Mouse (Mus musculus) neural tube, embryonic 10.5 days (tissue): ENCODE measurements at regions not wholly inside any gene's neighbourhood (a gene's known extent, or its start where the extent isn't known, plus 50 kb on each side); places are given as distances from the start of the nearest gene placed in this dataset.
A peak's percentile ranks its signal among the peaks of the same experiment; 100 is the strongest.

ENCODE experiments used
- DNase-seq: peaks from one replicate; pipeline ENCODE4 v3.0.0-alpha.2; 2017; ENCODE audit warnings: low spot score; ENCODE audit errors: extremely low spot score

- DNase-seq, result peak; percentile 59
These were observed 436.4 kb downstream of the Zfp536 start for GRCm38 (mm10) chr7:37336851-37337531.

DNA sequence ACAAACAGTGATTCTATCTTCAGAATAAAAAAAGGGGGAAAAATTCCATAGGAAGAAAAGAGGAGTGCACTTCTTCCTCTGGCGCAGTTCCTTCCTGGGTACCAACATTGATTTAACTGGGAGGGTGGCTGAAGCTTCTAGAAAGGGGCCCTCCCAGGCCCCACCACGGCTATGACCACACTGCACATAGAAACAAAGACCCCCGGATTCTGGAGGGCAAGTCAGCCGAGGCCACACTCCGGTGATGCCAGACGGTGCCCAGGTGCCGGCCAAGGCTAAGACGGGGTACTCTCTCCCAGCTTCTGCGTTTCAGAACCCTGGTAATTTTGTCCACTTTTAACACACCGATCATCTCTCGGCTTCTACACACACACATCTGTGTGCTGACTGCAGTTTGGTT lies 435.8 kb downstream of the Zfp536 start:
- peak; percentile 55 for DNase-seq

DNA sequence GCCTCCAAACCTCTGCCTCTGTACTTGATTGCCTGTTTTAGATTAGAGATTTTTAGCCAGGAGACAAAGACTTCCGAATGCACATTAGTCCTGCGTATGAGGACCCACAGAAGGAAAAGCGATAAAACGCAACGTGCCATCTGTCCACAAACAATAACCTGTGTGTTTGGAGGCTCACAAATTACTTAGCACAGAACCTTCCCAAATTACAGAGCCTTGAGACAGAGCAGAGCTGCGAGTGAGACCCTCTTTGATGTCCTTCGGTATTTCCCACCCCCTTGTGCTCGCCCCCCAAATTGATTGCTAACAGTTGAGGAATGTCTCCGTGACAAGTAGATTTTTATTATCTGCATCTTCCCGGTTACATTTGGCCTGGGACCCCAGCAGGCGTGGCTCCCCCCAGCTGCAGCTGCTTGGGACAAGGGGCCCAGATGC lies 435.4 kb downstream of the Zfp536 start:
- DNase-seq, result no peak

DNA sequence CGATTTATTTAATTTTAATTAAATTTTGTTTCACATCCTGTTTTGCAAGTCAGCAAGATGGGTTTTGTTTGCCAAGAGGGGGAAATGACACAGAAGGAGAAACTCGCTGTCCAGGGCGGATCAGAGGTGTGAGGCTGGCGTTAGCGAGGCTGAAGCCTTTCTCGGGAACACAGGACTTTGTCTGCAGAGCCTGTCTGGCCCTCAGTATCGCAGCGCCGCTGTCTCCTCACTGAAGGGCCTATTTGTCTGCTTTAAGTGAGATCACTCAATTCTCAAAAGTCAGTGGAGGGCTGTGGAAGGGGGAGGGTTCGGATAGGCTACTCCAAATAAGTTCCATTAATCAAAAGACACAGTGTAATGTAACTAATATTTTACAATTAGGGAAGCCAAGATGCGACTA lies 430.8 kb downstream of the Zfp536 start:
- DNase-seq, result no peak

GRCm38 (mm10) chr7:37343021-37343593 lies 430.3 kb downstream of the Zfp536 start:
- DNase-seq, result no peak

DNA sequence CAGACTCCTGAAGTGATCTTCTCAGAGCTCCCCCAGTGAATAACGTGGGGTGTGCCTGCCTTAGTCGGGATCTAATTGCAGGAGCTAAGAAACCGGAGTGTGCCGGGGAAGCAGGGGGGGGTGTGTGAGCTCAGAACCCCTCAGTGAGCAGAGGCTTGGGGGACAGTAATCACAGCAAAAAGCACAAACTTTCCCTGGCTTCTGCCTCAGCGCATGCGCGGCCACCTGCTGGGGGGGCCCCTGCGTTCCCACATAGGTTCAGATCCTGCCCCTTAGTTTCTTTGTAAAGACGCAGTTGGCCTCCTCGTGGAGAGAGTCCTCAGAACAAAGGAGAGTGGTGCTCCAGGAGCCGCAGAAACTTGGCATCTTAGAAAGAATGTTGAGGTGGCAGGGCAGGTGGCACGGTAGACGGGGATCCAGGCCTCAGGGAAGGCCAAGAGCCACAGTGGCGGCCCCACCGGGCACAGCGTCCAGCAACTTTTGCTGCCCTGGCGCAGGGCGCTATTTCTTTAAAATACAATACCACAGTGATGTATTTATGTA lies 429.7 kb downstream of the Zfp536 start:
- DNase-seq, result no peak

- DNase-seq, result peak; percentile 78
These were observed 427.4 kb downstream of the Zfp536 start for GRCm38 (mm10) chr7:37346041-37346440.

GRCm38 (mm10) chr7:37357647-37358395 lies 415.6 kb downstream of the Zfp536 start:
- peak; percentile 97 for DNase-seq

- DNase-seq, result no peak
These were observed 414.9 kb downstream of the Zfp536 start for GRCm38 (mm10) chr7:37358492-37358891.

- DNase-seq, result no peak
These were observed 414.0 kb downstream of the Zfp536 start for GRCm38 (mm10) chr7:37359473-37359872.

DNA sequence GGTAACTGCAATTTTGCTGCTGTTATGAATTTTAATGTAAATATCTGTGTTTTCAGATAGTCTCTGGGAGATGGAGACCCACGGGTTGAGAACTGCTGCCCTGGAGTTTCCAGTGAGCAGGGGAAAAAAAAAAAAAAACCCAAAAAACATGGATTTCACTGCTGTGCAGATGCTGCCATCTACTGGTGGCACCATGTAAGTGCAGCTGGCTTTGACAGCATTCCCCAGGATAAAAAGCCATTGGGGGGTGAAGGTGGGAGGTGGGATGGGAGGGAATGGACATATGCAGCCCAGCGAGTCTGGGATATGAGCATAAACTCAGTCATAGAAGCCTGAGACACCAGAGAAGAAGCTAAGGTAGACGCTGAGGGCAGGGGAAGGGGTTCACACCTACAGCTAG lies 413.3 kb downstream of the Zfp536 start:
- DNase-seq, result peak; percentile 47

GRCm38 (mm10) chr7:37361802-37362441 lies 411.5 kb downstream of the Zfp536 start:
- DNase-seq, result peak; percentile 68

DNA sequence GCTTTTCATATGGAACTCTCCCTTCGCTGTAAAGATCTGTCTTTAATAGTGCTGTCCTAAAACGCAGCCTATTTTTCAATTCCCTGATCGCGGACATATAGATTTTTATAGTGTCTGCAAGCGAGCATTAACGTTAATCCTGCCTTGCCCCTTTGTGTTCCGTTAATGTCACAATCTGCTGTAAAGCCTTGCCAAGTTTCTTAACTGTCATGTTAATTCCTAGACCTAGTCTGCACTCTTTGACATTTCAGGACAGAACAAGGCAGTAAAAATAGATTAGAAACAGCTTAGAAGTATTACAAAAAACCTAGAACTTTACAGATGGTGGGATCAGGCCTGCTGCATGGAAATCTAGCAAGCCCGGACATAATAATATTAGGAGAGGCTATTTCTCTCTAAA lies 410.6 kb downstream of the Zfp536 start:
- no peak for DNase-seq

DNA sequence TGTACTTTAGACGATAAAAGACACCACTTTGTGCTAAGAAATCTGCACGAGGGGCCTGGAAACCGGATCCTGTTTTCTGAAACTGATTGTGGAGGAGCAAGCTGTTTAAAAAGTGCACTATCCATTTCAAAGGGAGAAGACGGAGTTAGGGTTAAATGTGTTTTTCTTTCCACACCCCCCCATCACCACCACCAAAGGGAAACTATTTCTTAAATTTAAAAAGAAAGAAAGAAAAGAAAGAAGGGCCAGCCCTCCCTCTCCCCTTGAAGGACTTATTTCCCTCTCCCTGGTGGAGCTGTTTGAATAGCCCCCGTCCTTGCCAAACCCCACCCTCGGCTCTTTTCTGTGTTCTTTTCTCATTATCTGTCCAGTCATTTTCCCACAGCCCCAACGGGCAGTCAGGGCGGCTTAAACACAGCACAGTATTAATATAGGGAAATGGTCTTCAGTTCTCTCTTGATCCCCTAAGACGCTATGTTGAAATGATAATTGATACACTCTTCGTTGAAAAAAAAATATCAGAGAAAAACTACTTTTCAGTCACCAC lies 409.7 kb downstream of the Zfp536 start:
- DNase-seq, result no peak

GRCm38 (mm10) chr7:37364221-37364620 lies 409.2 kb downstream of the Zfp536 start:
- DNase-seq, result no peak

DNA sequence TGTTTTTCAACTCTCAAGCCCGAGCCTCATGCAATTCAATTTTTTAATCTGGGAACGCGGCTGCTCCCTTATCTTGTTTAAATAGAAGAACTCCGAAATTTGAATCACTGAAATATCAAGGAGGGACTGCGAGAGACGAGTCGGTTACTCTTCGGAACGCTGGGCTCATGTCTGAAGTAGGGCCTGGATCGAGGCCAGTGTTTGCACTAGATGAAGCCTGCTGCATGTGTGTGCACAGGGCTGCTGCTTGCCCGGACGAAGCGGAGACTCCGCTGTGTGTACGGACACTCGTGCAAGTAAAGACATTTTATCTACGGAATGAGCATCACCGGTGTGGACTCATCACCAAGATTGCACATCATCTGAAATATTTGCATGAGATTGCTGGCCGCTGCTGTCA lies 407.4 kb downstream of the Zfp536 start:
- no peak for DNase-seq

- no peak for DNase-seq
These were observed 403.7 kb downstream of the Zfp536 start for GRCm38 (mm10) chr7:37369698-37370097.

GRCm38 (mm10) chr7:37373864-37374263 lies 399.6 kb downstream of the Zfp536 start:
- peak; percentile 76 for DNase-seq

DNA sequence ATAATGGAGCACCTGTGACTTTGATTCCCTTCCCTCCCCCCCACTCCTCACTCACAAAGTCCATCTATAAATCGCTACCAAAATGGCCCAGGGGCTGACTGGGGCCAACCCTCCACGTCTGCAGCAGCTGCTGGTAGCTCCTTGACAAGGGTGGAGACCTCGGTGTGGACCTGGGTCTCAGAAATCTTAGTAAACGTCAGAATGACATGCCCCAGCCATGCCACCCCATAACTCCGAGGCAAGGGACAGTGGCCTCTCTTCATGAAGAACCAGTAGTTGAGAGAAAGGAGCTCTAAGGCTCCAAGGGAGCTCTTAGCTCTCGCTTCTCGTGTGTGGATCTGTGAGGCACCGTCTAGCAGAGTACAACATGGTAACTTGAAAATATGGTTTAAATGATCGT lies 398.4 kb downstream of the Zfp536 start:
- no peak for DNase-seq

DNA sequence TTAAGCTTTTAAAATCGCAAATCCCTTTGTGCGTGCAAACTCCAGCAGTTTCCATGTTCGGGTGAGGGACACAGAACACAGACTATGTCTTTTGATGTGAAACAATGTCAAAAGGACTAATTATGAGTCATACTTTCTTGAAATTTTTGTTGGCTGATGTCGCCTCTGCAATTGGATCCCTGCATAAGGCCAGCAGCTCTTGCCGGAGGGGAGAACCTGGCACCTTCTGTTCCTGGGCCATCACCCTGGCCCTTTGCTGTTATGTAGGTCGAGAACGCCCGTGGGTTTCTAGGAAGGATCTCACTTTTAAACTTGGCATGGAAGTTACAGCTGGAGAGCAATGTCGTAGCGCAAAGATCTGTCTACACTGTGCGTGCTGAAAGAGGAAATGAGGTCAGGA lies 397.9 kb downstream of the Zfp536 start:
- DNase-seq, result no peak

- DNase-seq, result no peak
These were observed 397.2 kb downstream of the Zfp536 start for GRCm38 (mm10) chr7:37376207-37376606.
